Mouse (Mus musculus) midbrain, embryonic 13.5 days (tissue): ENCODE results near the gene Kcnh4. TPM values are rescaled to one million over a fixed set of nuclear protein-coding genes. Genes with fewer than 3 reads are reported as not detected.

Experiments
- ATAC-seq: fragments of 200-750 bp; cut with Nextera tagmentation; 2 replicates; pipeline ENCODE4 v1.8.0; 2017; ENCODE audit warnings: mild to moderate bottlenecking, moderate TSS enrichment, moderate library complexity
- H3K27ac ChIP-seq: fragments of 300-500 bp; sonication (generic); 2 replicates; pipeline ENCODE4 v1.5.1; 2015; ENCODE audit warnings: inconsistent platforms, mild to moderate bottlenecking, moderate library complexity
- H3K27me3 ChIP-seq: fragments of 300-500 bp; sonication (generic); 2 replicates; pipeline ENCODE4 v1.6.1; 2015; ENCODE audit warnings: mild to moderate bottlenecking, inconsistent platforms
- H3K36me3 ChIP-seq: fragments of 300-500 bp; sonication (generic); 2 replicates; pipeline ENCODE4 v1.6.1; 2015; ENCODE audit warnings: mild to moderate bottlenecking, inconsistent platforms
- H3K4me1 ChIP-seq: fragments of 300-500 bp; sonication (generic); replicated peaks from 2 replicates; pipeline ENCODE4 v1.6.1; 2015; ENCODE audit warnings: inconsistent platforms
- H3K4me2 ChIP-seq: fragments of 300-500 bp; sonication (generic); replicated peaks from 2 replicates; pipeline ENCODE4 v1.6.1; 2015; ENCODE audit warnings: moderate library complexity, mild to moderate bottlenecking, inconsistent platforms
- H3K4me3 ChIP-seq: fragments of 300-500 bp; sonication (generic); replicated peaks from 2 replicates; pipeline ENCODE4 v1.5.1; 2015; ENCODE audit warnings: mild to moderate bottlenecking, inconsistent platforms
- H3K9ac ChIP-seq: fragments of 300-500 bp; sonication (generic); replicated peaks from 2 replicates; pipeline ENCODE4 v1.6.1; 2015; ENCODE audit warnings: mild to moderate bottlenecking, inconsistent platforms
- H3K9me3 ChIP-seq: fragments of 300-500 bp; sonication (generic); 2 replicates; pipeline ENCODE4 v1.6.1; 2016; ENCODE audit warnings: mild to moderate bottlenecking, inconsistent platforms
- WGBS: fragments of 180-500 bp; shearing (Covaris S2); methylation state at CpG from one replicate; pipeline ENCODE4 v1.1.7; 2015; 5-methylcytosine and 5-hydroxymethylcytosine counted together
- polyA plus RNA-seq: library from polyadenylated mRNA; unstranded; fragments of >200 nt; fragmentation: Nextera tagmentation; extraction: Ambion mirVana; gene quantifications from 2 replicates; pipeline ENCODE4 v1.2.1, GENCODE M21; 2015

Kcnh4 gene
- polyA plus RNA-seq, 1 experiment from 2014 or later, result 8.4 TPM

DNA sequence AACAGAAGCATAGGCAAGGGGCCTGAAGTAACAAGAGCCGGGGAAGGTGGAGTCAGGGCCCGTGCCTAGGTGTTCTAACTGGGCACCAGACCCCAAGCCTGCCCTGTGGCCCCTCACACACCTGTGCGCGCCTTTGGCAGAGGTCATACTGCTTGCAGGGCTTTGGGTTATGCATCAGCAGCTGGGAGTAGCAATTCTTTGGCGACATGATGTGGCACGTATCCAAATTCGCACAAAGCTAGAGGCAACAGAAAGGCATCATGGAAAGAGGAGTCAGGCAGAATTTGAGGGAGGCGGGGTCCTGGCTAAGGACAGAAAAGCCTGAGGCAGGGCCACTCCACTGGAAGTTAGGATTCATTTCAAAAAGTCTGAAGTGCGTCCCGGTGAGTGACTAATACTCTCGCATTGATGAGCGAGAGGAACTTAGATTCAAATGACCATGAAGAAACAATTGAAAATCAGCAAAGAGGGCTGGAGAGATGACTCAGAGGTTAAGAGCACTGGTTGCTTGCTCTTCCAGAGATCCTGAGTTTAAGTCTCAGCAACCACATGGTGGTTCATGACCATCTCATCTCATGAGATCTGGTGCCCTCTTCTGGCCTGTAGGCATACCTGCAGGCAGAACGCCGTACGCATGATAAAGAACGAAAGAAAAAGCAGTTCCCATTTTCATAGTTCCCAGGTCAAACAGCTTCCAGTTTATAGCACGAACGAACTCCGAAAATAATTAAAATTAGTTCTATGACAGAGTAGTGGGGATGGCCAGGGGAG, 57.5 kb downstream of the Kcnh4 start:
- ATAC-seq, result peak; percentile 46; the same call in 1 of the 2 replicates
- 42% methylated on average over 19 of the region's 19 CpGs for WGBS
- Histone ChIP-seq H3K27ac (no peak overlapping the region), H3K4me1 (peaks cover 5% of the 10 kb centered on the region), H3K4me3 (no peak overlapping the region), H3K9me3 (no peaks in the 10 kb centered on the region), H3K27me3 (peaks cover 14% of the 10 kb centered on the region; the same call in 1 of the 2 replicates), H3K9ac (no peak overlapping the region), H3K36me3 (peaks cover 31% of the 10 kb centered on the region), H3K4me2 (no peak overlapping the region)

DNA sequence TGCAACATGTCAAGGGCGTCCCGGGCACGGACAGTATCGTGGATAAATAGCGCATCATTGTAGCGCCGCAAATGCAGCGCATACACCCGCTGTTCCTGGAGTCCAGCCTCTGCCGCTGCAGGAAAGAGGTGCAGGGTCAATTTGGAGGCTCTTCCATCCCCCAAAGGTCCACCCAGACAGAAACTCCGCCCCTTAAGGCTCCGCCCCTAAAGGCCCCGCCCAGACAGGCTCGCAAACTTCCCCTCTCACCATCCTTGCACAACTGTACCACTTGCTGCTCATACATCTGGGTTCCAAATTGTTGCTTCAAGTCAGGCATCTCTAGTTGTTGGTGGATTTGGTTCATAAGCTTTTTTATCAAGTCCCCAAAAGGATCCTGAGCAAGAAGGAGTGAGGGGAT, 58.4 kb downstream of the Kcnh4 start:
- peak overlapping the region; percentile 19; the same call in 1 of the 2 replicates for H3K4me3 ChIP-seq
- H3K36me3 ChIP-seq, result peaks cover 21% of the 10 kb centered on the region
- peak overlapping the region; percentile 52; the same call in 1 of the 2 replicates for H3K9ac ChIP-seq
- H3K4me1 ChIP-seq, result peaks cover 5% of the 10 kb centered on the region
- peak overlapping the region; percentile 41 for H3K4me2 ChIP-seq
- no peak for ATAC-seq
- WGBS, result 4% methylated on average over 14 of the region's 14 CpGs
- no peaks in the 10 kb centered on the region for H3K9me3 ChIP-seq
- no peak overlapping the region for H3K27ac ChIP-seq
- H3K27me3 ChIP-seq, result peaks cover 14% of the 10 kb centered on the region; the same call in 1 of the 2 replicates

DNA sequence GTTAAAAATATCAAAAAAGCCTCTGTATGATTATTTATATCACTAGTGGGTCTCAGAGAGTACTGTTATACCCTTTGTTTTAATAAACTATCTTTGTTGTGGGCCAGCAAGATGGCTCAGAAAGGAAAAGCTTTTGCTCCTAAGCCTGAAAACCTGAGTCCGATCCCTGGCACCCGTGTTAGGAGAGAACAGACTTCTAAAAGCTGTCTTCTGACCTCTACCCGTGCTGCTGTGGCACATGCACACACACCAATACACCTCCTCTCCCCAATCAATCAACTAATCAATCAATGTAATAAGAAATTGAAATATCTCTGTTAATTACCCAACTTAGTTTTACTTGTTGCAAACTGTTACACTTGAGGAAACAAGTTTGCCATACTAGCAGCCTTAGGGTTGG, 59.0 kb downstream of the Kcnh4 start:
- Histone ChIP-seq H3K9me3 (no peaks in the 10 kb centered on the region), H3K36me3 (peaks cover 15% of the 10 kb centered on the region), H3K4me3 (no peak overlapping the region), H3K27me3 (peaks cover 14% of the 10 kb centered on the region; the same call in 1 of the 2 replicates), H3K4me1 (peaks cover 5% of the 10 kb centered on the region), H3K9ac (no peak overlapping the region), H3K27ac (no peak overlapping the region), H3K4me2 (no peak overlapping the region)
- ATAC-seq, result no peak
- 78% methylated on average over 3 of the region's 3 CpGs for WGBS

DNA sequence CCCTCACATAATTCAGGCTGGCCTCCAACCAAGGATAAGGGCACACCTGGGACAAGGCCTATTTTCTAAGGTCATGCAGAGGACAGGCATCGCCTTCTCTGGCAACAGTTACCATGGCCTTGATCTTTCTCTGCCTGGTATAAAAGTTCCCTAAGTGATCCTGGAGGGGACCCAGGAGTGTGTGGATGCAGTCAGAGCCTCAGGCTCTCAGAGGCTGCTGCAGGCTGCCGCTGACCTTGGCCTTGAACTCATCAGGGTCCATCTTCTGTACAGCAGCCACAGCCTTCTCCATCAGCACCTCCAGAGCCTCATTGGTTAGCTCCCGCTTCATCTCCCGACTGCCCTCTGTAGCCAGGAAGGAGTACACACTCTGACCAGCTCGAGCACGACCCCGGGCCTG, 61.8 kb downstream of the Kcnh4 start:
- no peak for ATAC-seq
- no peaks in the 10 kb centered on the region for H3K36me3 ChIP-seq
- peaks cover 17% of the 10 kb centered on the region; the same call in 1 of the 2 replicates for H3K27me3 ChIP-seq
- no peak overlapping the region for H3K27ac ChIP-seq
- no peaks in the 10 kb centered on the region for H3K9me3 ChIP-seq
- H3K4me1 ChIP-seq, result peaks cover 8% of the 10 kb centered on the region
- 72% methylated on average over 7 of the region's 7 CpGs for WGBS
- H3K4me3 ChIP-seq, result no peak overlapping the region
- no peak overlapping the region for H3K4me2 ChIP-seq
- no peak overlapping the region; the same call in 1 of the 2 replicates for H3K9ac ChIP-seq

DNA sequence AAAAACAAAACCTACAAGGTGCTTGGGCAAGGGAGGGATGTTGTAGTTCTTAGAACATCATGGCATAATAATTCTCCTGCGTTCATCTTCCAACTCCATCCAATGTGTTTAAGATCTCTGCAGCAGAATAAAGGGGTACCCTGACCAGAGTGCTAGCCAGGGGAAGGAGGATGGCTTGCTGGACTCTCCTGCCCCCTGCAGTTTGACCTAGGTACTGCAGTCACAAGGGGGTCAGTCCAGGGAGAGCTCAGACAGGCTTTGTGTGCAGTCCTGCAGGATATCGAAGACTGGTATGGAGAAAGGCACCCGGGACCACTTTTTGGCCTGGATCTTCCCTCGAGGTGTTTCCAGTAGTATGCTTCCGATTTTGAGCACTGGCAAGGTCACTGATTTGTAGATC, 64.8 kb downstream of the Kcnh4 start:
- peak; percentile 60; the same call in 1 of the 2 replicates for ATAC-seq
- WGBS, result 38% methylated on average over 5 of the region's 5 CpGs
- Histone ChIP-seq H3K9me3 (no peaks in the 10 kb centered on the region), H3K27ac (no peak overlapping the region), H3K36me3 (no peaks in the 10 kb centered on the region), H3K9ac (no peak overlapping the region), H3K4me3 (no peak overlapping the region), H3K4me2 (no peak overlapping the region), H3K4me1 (peaks cover 14% of the 10 kb centered on the region), H3K27me3 (peaks cover 31% of the 10 kb centered on the region)

DNA sequence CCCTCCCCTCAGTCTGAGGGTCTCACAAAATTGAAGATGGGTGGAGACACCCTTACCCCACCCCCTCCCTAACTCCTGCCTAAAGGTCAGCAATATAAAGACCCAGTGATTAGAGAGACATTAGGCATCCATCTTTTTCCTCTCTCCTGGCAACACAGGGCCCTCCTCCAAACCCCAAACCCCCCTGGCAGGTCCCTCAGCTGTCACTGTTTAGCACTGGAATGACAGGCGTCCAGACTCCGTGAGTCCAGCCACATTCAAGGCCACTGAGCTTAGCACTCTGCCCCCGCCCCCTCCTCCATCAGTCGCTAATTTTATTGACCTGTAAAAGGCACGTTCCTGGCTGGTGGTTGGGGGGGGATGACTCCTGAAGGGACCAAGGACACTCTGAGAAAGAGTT, 66.6 kb downstream of the Kcnh4 start:
- H3K9ac ChIP-seq, result no peak overlapping the region
- 24% methylated on average over 5 of the region's 5 CpGs for WGBS
- peaks cover 33% of the 10 kb centered on the region for H3K27me3 ChIP-seq
- no peak overlapping the region for H3K4me3 ChIP-seq
- peaks cover 14% of the 10 kb centered on the region for H3K4me1 ChIP-seq
- H3K4me2 ChIP-seq, result no peak overlapping the region
- no peaks in the 10 kb centered on the region for H3K9me3 ChIP-seq
- no peak for ATAC-seq
- no peak overlapping the region for H3K27ac ChIP-seq
- no peaks in the 10 kb centered on the region for H3K36me3 ChIP-seq

DNA sequence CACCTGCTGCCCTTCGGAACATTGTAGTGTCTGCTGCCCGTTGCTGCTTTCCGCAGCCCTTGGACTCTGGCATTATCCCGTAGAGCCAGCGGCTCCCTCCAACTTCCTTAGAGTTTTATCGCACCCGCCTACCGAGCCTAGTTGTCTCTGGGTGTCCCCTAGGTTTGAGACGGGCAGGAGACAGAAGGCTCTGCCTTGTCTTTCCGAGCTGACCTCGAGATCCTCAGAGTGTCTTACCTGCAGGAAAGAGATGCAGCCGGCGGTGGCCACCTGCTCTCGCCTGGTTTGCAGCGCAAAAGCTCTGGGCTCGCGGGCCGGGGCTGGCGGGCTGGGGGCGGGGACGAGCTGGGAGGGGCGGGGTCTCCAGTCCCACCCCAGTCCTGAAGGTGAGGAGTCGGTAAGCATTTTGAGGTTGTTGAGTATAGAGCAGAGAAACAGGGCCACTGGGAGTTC, 67.6 kb downstream of the Kcnh4 start, which contains the start of gene Zfp385c:
TSS of gene Zfp385c (minus strand) at position 292 of the 453 bp plus-strand sequence.
- Histone ChIP-seq H3K4me2 (peak within 1 kb of the TSS; percentile 50), H3K27ac (no peak within 1 kb of the TSS), H3K27me3 (peaks cover 33% of the 10 kb centered on the region), H3K9ac (peak within 1 kb of the TSS; percentile 40), H3K4me3 (peak within 1 kb of the TSS; percentile 22), H3K36me3 (no peaks in the 10 kb centered on the region), H3K9me3 (no peaks in the 10 kb centered on the region), H3K4me1 (peaks cover 14% of the 10 kb centered on the region)
- no peak for ATAC-seq
- WGBS, result 1% methylated on average over 23 of the region's 23 CpGs

DNA sequence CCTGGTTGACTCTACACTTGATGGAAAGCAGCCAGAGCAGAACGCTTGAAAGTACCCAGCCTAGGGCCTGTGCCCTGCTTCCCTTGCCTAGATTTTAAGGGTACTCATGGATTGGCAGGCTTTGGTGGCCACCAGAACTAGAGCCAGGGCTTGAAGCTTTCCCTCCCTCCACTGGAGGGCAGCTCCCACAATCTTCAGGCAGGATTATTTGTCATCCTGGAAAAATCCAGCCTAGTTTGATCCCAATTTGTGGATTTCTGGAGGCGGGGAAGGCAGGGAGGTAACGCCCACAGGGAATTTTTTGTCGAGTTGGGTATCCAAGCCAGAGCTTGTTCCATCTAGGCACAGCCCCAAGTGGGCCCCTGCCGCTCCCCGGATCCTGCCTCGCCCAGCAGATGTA, 69.4 kb downstream of the Kcnh4 start:
- Histone ChIP-seq H3K4me1 (peaks cover 14% of the 10 kb centered on the region), H3K27ac (no peak overlapping the region), H3K27me3 (peaks cover 33% of the 10 kb centered on the region), H3K4me2 (no peak overlapping the region), H3K9me3 (no peaks in the 10 kb centered on the region), H3K9ac (no peak overlapping the region), H3K36me3 (no peaks in the 10 kb centered on the region), H3K4me3 (no peak overlapping the region)
- 78% methylated on average over 7 of the region's 7 CpGs for WGBS
- no peak for ATAC-seq

Other genes with a start within 250 kb of the Kcnh4 start
- gene Acly, start 231.9 kb downstream of the Kcnh4 start, polyA plus RNA-seq, result 272 and 273 TPM in 2 replicates
- 2.8 and 3.0 TPM in 2 replicates for gene Ttc25, start 214.3 kb downstream of the Kcnh4 start, polyA plus RNA-seq
- gene Cnp, start 185.0 kb downstream of the Kcnh4 start, polyA plus RNA-seq, result 21.5 and 23.6 TPM in 2 replicates
- 118 and 122 TPM in 2 replicates for gene Nkiras2, start 140.7 kb downstream of the Kcnh4 start, polyA plus RNA-seq
- gene Dnajc7, start 139.8 kb downstream of the Kcnh4 start, polyA plus RNA-seq, result 311 and 312 TPM in 2 replicates
- 0.45 and 0.70 TPM in 2 replicates for gene Zfp385c, start 67.5 kb downstream of the Kcnh4 start, polyA plus RNA-seq
- gene Dhx58, start 55.7 kb downstream of the Kcnh4 start, polyA plus RNA-seq, result 2.5 and 2.6 TPM in 2 replicates
- 44.5 and 47.7 TPM in 2 replicates for gene Kat2a, start 47.5 kb downstream of the Kcnh4 start, polyA plus RNA-seq
- gene Hspb9, start 46.1 kb downstream of the Kcnh4 start, polyA plus RNA-seq, result 0.26 TPM in 1 of 2 replicates, not detected in the other
- gene Rab5c, start 21.7 kb downstream of the Kcnh4 start, polyA plus RNA-seq, result 27.4 and 29.5 TPM in 2 replicates
- gene Hcrt, start 3.0 kb upstream of the Kcnh4 start, polyA plus RNA-seq, result 0.30 TPM in 1 of 2 replicates, not detected in the other
- 2.9 and 4.0 TPM in 2 replicates for gene Ghdc, start 11.0 kb upstream of the Kcnh4 start, polyA plus RNA-seq
- gene Stat5b, start 90.8 kb upstream of the Kcnh4 start, polyA plus RNA-seq, result 14.0 and 14.5 TPM in 2 replicates
- 1.3 and 1.7 TPM in 2 replicates for gene Stat5a, start 99.4 kb upstream of the Kcnh4 start, polyA plus RNA-seq
- 28.7 and 34.3 TPM in 2 replicates for gene Stat3, start 179.6 kb upstream of the Kcnh4 start, polyA plus RNA-seq
- gene Cavin1, start 210.9 kb upstream of the Kcnh4 start, polyA plus RNA-seq, result 28.3 and 30.4 TPM in 2 replicates
- 87.6 and 90.8 TPM in 2 replicates for gene Atp6v0a1, start 249.5 kb upstream of the Kcnh4 start, polyA plus RNA-seq